Mouse (Mus musculus) E14TG2a.4 (cell line): Measurements from ENCODE around the gene Mob1b.

Experiments used
- CTCF ChIP-seq: conservative IDR thresholded peaks from 2 replicates; pipeline ENCODE4 v1.5.1; 2014; ENCODE audit warnings: low read length
- POU5F1 ChIP-seq: IDR thresholded peaks from 2 replicates; pipeline ENCODE4 v1.6.1; 2014; ENCODE audit warnings: low read length, borderline replicate concordance

DNA sequence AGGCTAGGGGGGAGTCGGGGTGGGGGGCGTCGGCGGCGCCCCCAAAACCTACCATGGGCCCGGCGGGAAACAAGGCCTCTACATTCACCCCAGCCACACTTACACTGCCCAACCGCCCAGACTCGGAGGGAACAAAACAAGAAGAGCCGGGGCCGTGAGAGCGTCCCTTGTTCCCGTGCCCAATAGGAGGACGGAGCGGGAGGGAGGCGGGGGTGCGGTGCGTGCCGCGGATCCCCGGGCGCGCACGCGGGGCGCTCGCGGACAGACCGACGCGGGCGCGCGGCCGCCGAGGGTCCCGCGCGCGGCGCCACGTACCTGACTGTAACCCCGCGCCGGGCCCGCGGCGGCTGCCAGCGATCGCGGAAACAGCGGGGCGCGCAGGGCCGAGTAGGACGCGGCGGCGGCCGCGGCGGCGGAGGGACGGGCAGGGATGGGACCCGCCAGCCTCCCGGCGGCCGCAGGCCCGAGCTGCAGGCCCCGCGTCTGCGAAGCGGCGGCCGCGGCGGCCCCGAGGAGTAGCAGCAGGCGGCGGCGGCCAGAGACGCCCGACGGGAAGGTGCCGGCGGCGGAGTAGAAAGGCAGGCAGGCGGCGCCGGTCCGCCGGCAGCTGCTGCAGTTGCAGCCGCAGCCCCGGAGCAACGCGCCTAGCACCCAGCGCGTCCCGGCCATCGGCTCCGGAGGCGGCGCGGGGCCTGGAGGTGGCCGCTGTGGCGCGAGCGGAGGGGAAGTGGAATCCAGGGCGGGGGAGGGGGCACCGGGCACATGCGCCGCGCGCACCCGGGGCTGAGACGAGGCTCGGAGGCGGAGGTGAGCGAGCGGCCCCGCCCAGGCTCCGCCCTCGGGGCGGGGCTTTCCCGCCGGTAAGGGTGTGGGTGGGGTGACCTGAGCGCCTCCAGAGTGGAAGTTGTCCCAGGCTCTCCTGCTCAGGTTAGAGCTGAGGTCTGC, 44.9 kb upstream of the Mob1b start, which contains the start of gene Grsf1:
- TF ChIP-seq CTCF = no peak
- TF ChIP-seq POU5F1 = no peak
